Mouse (Mus musculus) neural tube, embryonic 14.5 days (tissue): ENCODE results near the gene Dhx37. TPM values are rescaled to one million over a fixed set of nuclear protein-coding genes. Genes with fewer than 3 reads are reported as not detected.
A peak's percentile ranks its signal among the peaks of the same experiment; 100 is the strongest.

Source experiments
- ATAC-seq: fragments of 200-750 bp; cut with Nextera tagmentation; 2 replicates; pipeline ENCODE4 v1.8.0; 2017; ENCODE audit warnings: low read depth, mild to moderate bottlenecking, moderate TSS enrichment, moderate library complexity
- H3K27ac ChIP-seq: fragments of 300-500 bp; sonication (generic); 2 replicates; pipeline ENCODE4 v1.5.1; 2014; ENCODE audit warnings: low read depth, mild to moderate bottlenecking, control low read depth, low read length, moderate library complexity, mixed read lengths
- H3K27me3 ChIP-seq: fragments of 300-500 bp; sonication (generic); 2 replicates; pipeline ENCODE4 v1.6.1; 2014; ENCODE audit warnings: low read length; ENCODE audit not compliant: control insufficient read depth, insufficient read depth
- H3K36me3 ChIP-seq: fragments of 300-500 bp; sonication (generic); 2 replicates; pipeline ENCODE4 v1.6.1; 2014; ENCODE audit warnings: low read length, mixed read lengths; ENCODE audit not compliant: control insufficient read depth, insufficient read depth
- H3K4me1 ChIP-seq: fragments of 300-500 bp; sonication (generic); 2 replicates; pipeline ENCODE4 v1.6.1; 2014; ENCODE audit warnings: low read length; ENCODE audit not compliant: control insufficient read depth, insufficient read depth
- H3K4me2 ChIP-seq: fragments of 300-500 bp; sonication (generic); 2 replicates; pipeline ENCODE4 v1.6.1; 2014; ENCODE audit warnings: mild to moderate bottlenecking, low read depth, low read length, control low read depth
- H3K4me3 ChIP-seq: fragments of 300-500 bp; sonication (generic); 2 replicates; pipeline ENCODE4 v1.5.1; 2014; ENCODE audit warnings: low read depth, low read length, control low read depth, mixed read lengths
- H3K9ac ChIP-seq: fragments of 300-500 bp; sonication (generic); replicated peaks from 2 replicates; pipeline ENCODE4 v1.6.1; 2014; ENCODE audit warnings: low read depth, mild to moderate bottlenecking, control low read depth, low read length, mixed read lengths
- H3K9me3 ChIP-seq: fragments of 300-500 bp; sonication (generic); 2 replicates; pipeline ENCODE4 v1.6.1; 2016; ENCODE audit warnings: low read length; ENCODE audit not compliant: control insufficient read depth
- WGBS: fragments of 180-500 bp; shearing (Covaris S2); extraction: QIAGEN DNeasy Blood & Tissue Kit; methylation state at CpG from one replicate; pipeline ENCODE4 v1.1.7; 2014; 5-methylcytosine and 5-hydroxymethylcytosine counted together
- polyA plus RNA-seq: library from polyadenylated mRNA; unstranded; fragments of >200 nt; fragmentation: Nextera tagmentation; extraction: Ambion mirVana; gene quantifications from 2 replicates; pipeline ENCODE4 v1.2.1, GENCODE M21; 2014

The Dhx37 gene
- polyA plus RNA-seq, 1 experiment from 2014 or later: 8.5 TPM

GRCm38 (mm10) chr5:125382673-125383558 lies 51.0 kb downstream of the Dhx37 start:
- peaks cover 9% of the 10 kb centered on the region; the same call in 1 of the 2 replicates for H3K4me1 ChIP-seq
- no peak overlapping the region for H3K4me3 ChIP-seq
- no peak overlapping the region for H3K4me2 ChIP-seq
- H3K36me3 ChIP-seq: peaks cover 11% of the 10 kb centered on the region
- no peak overlapping the region for H3K27ac ChIP-seq
- no peaks in the 10 kb centered on the region for H3K9me3 ChIP-seq
- 50% methylated on average over 6 of the region's 6 CpGs for WGBS
- no peaks in the 10 kb centered on the region for H3K27me3 ChIP-seq
- no peak for ATAC-seq
- no peak overlapping the region for H3K9ac ChIP-seq

GRCm38 (mm10) chr5:125381954-125382672 lies 51.8 kb downstream of the Dhx37 start:
- H3K27me3 ChIP-seq: no peaks in the 10 kb centered on the region
- WGBS: 79% methylated on average over 5 of the region's 5 CpGs
- peaks cover 9% of the 10 kb centered on the region; the same call in 1 of the 2 replicates for H3K4me1 ChIP-seq
- H3K4me2 ChIP-seq: no peak overlapping the region
- no peak overlapping the region for H3K4me3 ChIP-seq
- H3K9ac ChIP-seq: no peak overlapping the region
- H3K27ac ChIP-seq: no peak overlapping the region
- ATAC-seq: no peak
- peaks cover 11% of the 10 kb centered on the region for H3K36me3 ChIP-seq
- H3K9me3 ChIP-seq: no peaks in the 10 kb centered on the region

- no peaks in the 10 kb centered on the region for H3K4me1 ChIP-seq
- H3K4me2 ChIP-seq: no peak overlapping the region
- WGBS: 83% methylated on average over 5 of the region's 5 CpGs
- no peaks in the 10 kb centered on the region for H3K9me3 ChIP-seq
- H3K27me3 ChIP-seq: no peaks in the 10 kb centered on the region
- H3K36me3 ChIP-seq: no peaks in the 10 kb centered on the region
- H3K9ac ChIP-seq: no peak overlapping the region
- H3K27ac ChIP-seq: no peak overlapping the region
- no peak for ATAC-seq
- no peak overlapping the region for H3K4me3 ChIP-seq
Observed at GRCm38 (mm10) chr5:125378919-125379318, 55.0 kb downstream of the Dhx37 start.

- H3K27ac ChIP-seq: no peak overlapping the region
- 82% methylated on average over 7 of the region's 7 CpGs for WGBS
- no peaks in the 10 kb centered on the region for H3K9me3 ChIP-seq
- no peaks in the 10 kb centered on the region for H3K36me3 ChIP-seq
- no peak overlapping the region for H3K4me3 ChIP-seq
- no peak overlapping the region for H3K9ac ChIP-seq
- H3K4me1 ChIP-seq: no peaks in the 10 kb centered on the region
- H3K27me3 ChIP-seq: no peaks in the 10 kb centered on the region
- no peak overlapping the region for H3K4me2 ChIP-seq
- ATAC-seq: no peak
Observed at GRCm38 (mm10) chr5:125377214-125377613, 56.7 kb downstream of the Dhx37 start.

- no peak for ATAC-seq
- Histone ChIP-seq H3K9ac (no peak overlapping the region), H3K4me2 (no peak overlapping the region), H3K9me3 (no peaks in the 10 kb centered on the region), H3K4me1 (no peaks in the 10 kb centered on the region), H3K27ac (no peak overlapping the region), H3K36me3 (no peaks in the 10 kb centered on the region), H3K27me3 (no peaks in the 10 kb centered on the region), H3K4me3 (no peak overlapping the region)
- WGBS: 89% methylated on average over 2 of the region's 2 CpGs
Observed at GRCm38 (mm10) chr5:125375871-125376270, 58.0 kb downstream of the Dhx37 start.

GRCm38 (mm10) chr5:125372027-125372426 lies 61.9 kb downstream of the Dhx37 start:
- no peak overlapping the region for H3K4me3 ChIP-seq
- 92% methylated on average over 4 of the region's 4 CpGs for WGBS
- H3K9me3 ChIP-seq: no peaks in the 10 kb centered on the region
- no peaks in the 10 kb centered on the region for H3K36me3 ChIP-seq
- ATAC-seq: no peak
- H3K27me3 ChIP-seq: no peaks in the 10 kb centered on the region
- H3K4me2 ChIP-seq: no peak overlapping the region
- H3K9ac ChIP-seq: no peak overlapping the region
- no peaks in the 10 kb centered on the region for H3K4me1 ChIP-seq
- H3K27ac ChIP-seq: no peak overlapping the region

GRCm38 (mm10) chr5:125370950-125371693 lies 62.8 kb downstream of the Dhx37 start:
- H3K27ac ChIP-seq: no peak overlapping the region
- H3K36me3 ChIP-seq: no peaks in the 10 kb centered on the region
- no peak for ATAC-seq
- H3K27me3 ChIP-seq: no peaks in the 10 kb centered on the region
- no peaks in the 10 kb centered on the region for H3K4me1 ChIP-seq
- H3K9me3 ChIP-seq: no peaks in the 10 kb centered on the region
- H3K4me2 ChIP-seq: no peak overlapping the region
- no peak overlapping the region for H3K4me3 ChIP-seq
- H3K9ac ChIP-seq: no peak overlapping the region
- WGBS: 73% methylated on average over 7 of the region's 7 CpGs

- H3K4me1 ChIP-seq: no peaks in the 10 kb centered on the region
- no peak overlapping the region for H3K27ac ChIP-seq
- no peaks in the 10 kb centered on the region for H3K9me3 ChIP-seq
- no peak overlapping the region for H3K4me3 ChIP-seq
- no peak overlapping the region for H3K9ac ChIP-seq
- WGBS: 1% methylated on average over 4 of the region's 4 CpGs
- no peaks in the 10 kb centered on the region for H3K27me3 ChIP-seq
- H3K36me3 ChIP-seq: no peaks in the 10 kb centered on the region
- ATAC-seq: 0 out of 2 replicates have a peak, but pooled peaks have one; percentile 24
- H3K4me2 ChIP-seq: no peak overlapping the region
Observed at GRCm38 (mm10) chr5:125368568-125368967, 65.4 kb downstream of the Dhx37 start.
